Mouse (Mus musculus) heart, postnatal 0 days (tissue): Measurements from ENCODE around the gene Bmp2k. TPM values are rescaled to one million over a fixed set of nuclear protein-coding genes. Genes with fewer than 3 reads are reported as not detected.

ENCODE experiments used
- ATAC-seq: fragments of 200-750 bp; cut with Nextera tagmentation; 2 replicates; pipeline ENCODE4 v1.8.0; 2017; ENCODE audit warnings: low read depth, moderate number of reproducible peaks, moderate library complexity; ENCODE audit not compliant: insufficient read depth
- DNase-seq: peaks from one replicate; pipeline ENCODE4 v3.0.0-alpha.2; 2016; ENCODE audit warnings: low spot score
- H3K27ac ChIP-seq: fragments of 300-500 bp; sonication (generic); 2 replicates; pipeline ENCODE4 v1.5.1; 2014; ENCODE audit warnings: low read depth, mild to moderate bottlenecking
- H3K27me3 ChIP-seq: fragments of 300-500 bp; sonication (generic); 2 replicates; pipeline ENCODE4 v1.6.1; 2014; ENCODE audit warnings: low read length, mixed read lengths; ENCODE audit not compliant: control insufficient read depth, insufficient read depth
- H3K36me3 ChIP-seq: fragments of 300-500 bp; sonication (generic); replicated peaks from 2 replicates; pipeline ENCODE4 v1.6.1; 2014; ENCODE audit warnings: low read length, mixed read lengths; ENCODE audit not compliant: control insufficient read depth, insufficient read depth
- H3K4me1 ChIP-seq: fragments of 300-500 bp; sonication (generic); 2 replicates; pipeline ENCODE4 v1.6.1; 2014; ENCODE audit warnings: antibody characterized with exemption; ENCODE audit not compliant: control insufficient read depth, insufficient read depth
- H3K4me2 ChIP-seq: fragments of 300-500 bp; sonication (generic); 2 replicates; pipeline ENCODE4 v1.6.1; 2014; ENCODE audit warnings: low read depth, mild to moderate bottlenecking, low read length, moderate library complexity
- H3K4me3 ChIP-seq: fragments of 300-500 bp; sonication (generic); 2 replicates; pipeline ENCODE4 v1.5.1; 2014; ENCODE audit warnings: low read depth, low read length
- H3K9ac ChIP-seq: fragments of 300-500 bp; sonication (generic); replicated peaks from 2 replicates; pipeline ENCODE4 v1.6.1; 2014; ENCODE audit warnings: low read depth, low read length, mixed read lengths
- H3K9me3 ChIP-seq: fragments of 300-500 bp; sonication (generic); replicated peaks from 2 replicates; pipeline ENCODE4 v1.6.1; 2016; ENCODE audit warnings: low read length; ENCODE audit not compliant: control insufficient read depth
- CTCF ChIP-seq: IDR thresholded peaks from 2 replicates; pipeline ENCODE4 v1.5.1; 2016; ENCODE audit warnings: antibody characterized with exemption, control low read depth, low read depth
- EP300 ChIP-seq: IDR thresholded peaks from 2 replicates; pipeline ENCODE4 v1.6.1; 2016; ENCODE audit warnings: antibody characterized with exemption, low read depth
- WGBS: fragments of 180-500 bp; shearing (Covaris S2); extraction: QIAGEN DNeasy Blood & Tissue Kit; methylation state at CpG from one replicate; pipeline ENCODE4 v1.1.7; 2014; 5-methylcytosine and 5-hydroxymethylcytosine counted together
- polyA plus RNA-seq: library from polyadenylated mRNA; unstranded; fragments of >200 nt; fragmentation: Nextera tagmentation; extraction: Ambion mirVana; gene quantifications from 2 replicates; pipeline ENCODE4 v1.2.1, GENCODE M21; 2015
- total RNA-seq: library from RNA; depleted of rRNA; stranded (reverse); fragments of >200 nt; gene quantifications from 2 replicates; pipeline ENCODE4 v1.2.3, GENCODE M21; 2014; ENCODE audit warnings: low replicate concordance; rRNA removed

Bmp2k gene
- total and polyA plus RNA-seq, 2 experiments from 2014 or later: 6.8 to 7.0 TPM

DNA sequence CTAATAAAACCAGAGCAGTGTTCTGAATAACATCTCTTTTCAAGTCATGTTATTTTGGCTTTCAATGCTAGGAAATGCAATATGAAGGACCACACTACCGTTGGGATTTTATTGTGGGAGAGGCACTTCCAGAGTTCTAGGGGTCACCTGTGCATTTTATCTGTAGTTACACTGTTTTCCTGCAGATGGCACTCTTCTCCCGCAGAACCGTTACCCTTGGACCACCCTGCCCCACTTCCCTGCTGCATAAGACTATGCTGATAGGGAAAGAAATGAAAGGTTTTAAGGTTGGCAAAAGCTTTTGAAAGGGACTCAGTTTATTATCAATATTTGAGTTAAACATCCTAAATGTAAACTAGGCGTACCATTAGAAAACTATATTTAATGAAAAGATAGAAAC lies 128.5 kb downstream of the Bmp2k start:
- ATAC-seq: peak; percentile 49; the same call in 1 of the 2 replicates
- Histone ChIP-seq H3K4me3 (no peak overlapping the region), H3K27ac (no peak overlapping the region), H3K9me3 (no peaks in the 10 kb centered on the region), H3K27me3 (no peaks in the 10 kb centered on the region), H3K9ac (no peak overlapping the region), H3K36me3 (no peaks in the 10 kb centered on the region), H3K4me1 (no peaks in the 10 kb centered on the region), H3K4me2 (no peak overlapping the region)
- 21% methylated on average over 4 of the region's 4 CpGs for WGBS
- DNase-seq: peak; percentile 72
- TF ChIP-seq CTCF (peak; percentile 79), EP300 (no peak)

DNA sequence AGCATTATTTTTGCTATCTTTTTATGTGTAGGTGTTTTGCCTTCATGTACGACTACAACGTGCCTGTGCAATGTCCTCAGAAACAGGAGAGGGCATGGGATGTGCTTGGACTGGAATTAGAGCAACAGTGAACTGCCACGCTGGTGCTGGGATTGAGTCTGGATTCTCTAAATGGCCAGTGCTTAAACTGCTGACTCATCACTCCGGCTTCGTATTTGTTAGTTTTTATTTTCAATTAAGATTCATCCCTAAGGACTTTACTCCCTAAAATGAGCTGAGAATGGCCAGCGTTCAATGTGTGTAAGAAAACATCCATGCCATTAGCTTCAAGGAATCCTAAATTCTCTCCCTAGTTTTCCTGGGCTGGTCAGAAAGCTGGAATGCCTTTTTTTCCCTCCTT lies 129.8 kb downstream of the Bmp2k start:
- 73% methylated on average over 6 of the region's 6 CpGs for WGBS
- TF ChIP-seq EP300 (no peak), CTCF (no peak)
- no peak for DNase-seq

DNA sequence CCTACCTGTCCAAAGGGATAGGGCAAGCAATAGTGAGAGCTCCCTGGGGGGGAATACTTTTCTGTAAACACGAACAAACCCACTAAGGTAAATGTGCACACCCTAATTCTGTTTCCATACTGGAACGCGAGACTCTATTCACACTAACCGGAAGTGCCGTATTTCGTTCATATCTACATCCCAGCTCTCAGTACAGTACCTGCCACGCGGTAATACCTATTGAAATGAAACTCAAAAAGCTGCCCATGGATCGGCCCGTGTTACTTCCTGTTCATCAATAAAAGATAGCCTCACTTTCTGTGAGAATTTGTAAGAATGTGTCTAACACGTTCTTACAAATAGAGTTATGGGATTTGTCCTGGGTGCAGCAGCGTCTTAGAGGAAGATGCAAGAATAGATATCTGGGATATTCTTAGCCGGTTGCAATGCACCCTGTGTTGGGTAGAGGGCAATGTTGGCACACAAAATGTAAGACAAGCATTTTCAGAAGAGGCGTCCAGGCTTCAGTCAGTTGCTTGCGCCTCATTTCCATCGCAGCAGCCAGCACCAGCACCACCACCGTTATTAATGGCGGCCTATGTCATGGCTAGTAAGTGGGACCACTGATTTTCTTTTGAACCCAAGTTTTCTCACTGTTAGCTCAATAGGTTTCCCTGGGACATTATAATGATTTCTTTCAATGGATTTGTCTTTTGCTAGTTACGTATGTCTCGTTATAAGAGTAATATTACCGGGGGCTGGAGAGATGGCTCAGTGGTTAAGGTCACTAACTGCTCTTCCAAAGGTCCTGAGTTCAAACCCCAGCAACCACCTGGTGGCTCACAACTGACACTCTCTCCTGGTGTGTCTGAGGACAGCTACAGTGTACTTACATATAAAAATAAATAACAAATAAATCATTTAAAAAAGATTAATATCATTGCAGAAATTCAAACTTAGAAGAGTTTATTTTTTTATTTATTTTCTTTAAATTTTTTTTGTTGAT lies 131.0 kb downstream of the Bmp2k start:
- no peak for TF ChIP-seq EP300
- peak; percentile 84 for TF ChIP-seq CTCF
- no peaks in the 10 kb centered on the region for H3K4me1 ChIP-seq
- H3K27me3 ChIP-seq: no peaks in the 10 kb centered on the region
- peak; percentile 41; the same call in 1 of the 2 replicates for ATAC-seq
- H3K4me3 ChIP-seq: no peak overlapping the region
- no peak overlapping the region for H3K4me2 ChIP-seq
- H3K36me3 ChIP-seq: no peaks in the 10 kb centered on the region
- DNase-seq: peak; percentile 75
- H3K9me3 ChIP-seq: no peaks in the 10 kb centered on the region
- WGBS: 44% methylated on average over 21 of the region's 21 CpGs
- H3K9ac ChIP-seq: no peak overlapping the region
- no peak overlapping the region for H3K27ac ChIP-seq

More for the DNA sequence above, 129.8 kb downstream of the Bmp2k start:
- Histone ChIP-seq H3K36me3 (no peaks in the 10 kb centered on the region), H3K27me3 (no peaks in the 10 kb centered on the region), H3K27ac (no peak overlapping the region), H3K9ac (no peak overlapping the region), H3K4me1 (no peaks in the 10 kb centered on the region), H3K9me3 (no peaks in the 10 kb centered on the region), H3K4me2 (no peak overlapping the region), H3K4me3 (no peak overlapping the region)
- ATAC-seq: no peak

DNA sequence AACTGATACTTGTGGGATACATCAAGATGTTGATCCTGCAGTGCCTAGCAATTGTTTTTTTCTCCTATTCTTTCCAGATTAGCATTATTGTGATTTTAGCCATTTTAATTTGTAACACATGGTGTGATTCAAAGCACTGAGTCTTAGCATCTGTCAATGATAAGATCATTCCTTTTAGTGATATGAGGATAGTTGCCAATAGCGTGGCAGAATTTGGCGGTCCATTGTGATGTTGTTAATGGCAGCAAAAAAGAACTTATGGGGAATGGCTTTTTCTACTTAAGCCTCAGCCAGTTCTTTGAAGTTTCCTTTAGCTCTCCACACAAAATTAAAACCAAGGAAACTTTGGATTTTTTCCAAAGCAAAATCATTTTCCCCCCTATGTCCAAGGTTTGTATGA lies 132.1 kb downstream of the Bmp2k start:
- no peak for DNase-seq
- Histone ChIP-seq H3K9ac (no peak overlapping the region), H3K9me3 (no peaks in the 10 kb centered on the region), H3K4me3 (no peak overlapping the region), H3K4me1 (no peaks in the 10 kb centered on the region), H3K36me3 (no peaks in the 10 kb centered on the region), H3K4me2 (no peak overlapping the region), H3K27ac (no peak overlapping the region), H3K27me3 (no peaks in the 10 kb centered on the region)
- no peak for ATAC-seq
- 84% methylated on average over 2 of the region's 2 CpGs for WGBS
- TF ChIP-seq CTCF (no peak), EP300 (no peak)

DNA sequence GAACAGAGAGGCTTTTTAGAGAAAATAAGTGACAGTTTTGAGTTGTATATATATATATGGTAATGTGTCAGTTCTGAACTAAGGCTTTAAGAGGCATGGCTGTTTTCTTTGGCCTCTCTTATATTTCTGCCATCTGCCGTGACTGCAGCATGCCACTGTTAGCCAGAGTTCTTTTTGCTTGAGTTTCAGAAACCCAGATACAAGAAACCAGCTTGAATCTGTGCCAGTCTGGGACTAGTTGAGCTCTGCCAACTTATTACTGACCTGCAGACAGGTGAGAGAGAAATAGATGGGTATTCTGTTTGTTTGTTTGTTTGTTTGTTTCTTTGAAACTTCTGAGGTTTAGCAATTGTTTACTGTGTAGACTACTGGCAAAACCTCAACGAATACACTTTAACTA lies 137.8 kb downstream of the Bmp2k start:
- Histone ChIP-seq H3K9me3 (no peaks in the 10 kb centered on the region), H3K36me3 (no peaks in the 10 kb centered on the region), H3K9ac (no peak overlapping the region), H3K4me2 (no peak overlapping the region), H3K4me3 (no peak overlapping the region), H3K4me1 (no peaks in the 10 kb centered on the region), H3K27ac (no peak overlapping the region), H3K27me3 (no peaks in the 10 kb centered on the region)
- ATAC-seq: no peak
- no peak for DNase-seq
- 79% methylated on average over 2 of the region's 2 CpGs for WGBS
- TF ChIP-seq CTCF (no peak), EP300 (no peak)

Other genes starting within 250 kb of the Bmp2k start
- gene Anxa3, start 204.3 kb upstream of the Bmp2k start, total RNA-seq: 42.0 and 51.2 TPM in 2 replicates
- gene Anxa3, start 204.3 kb upstream of the Bmp2k start, polyA plus RNA-seq: 49.4 and 50.3 TPM in 2 replicates
- 2.2 and 2.5 TPM in 2 replicates for gene Paqr3, start 113.9 kb downstream of the Bmp2k start, total RNA-seq
- gene Paqr3, start 113.9 kb downstream of the Bmp2k start, polyA plus RNA-seq: 0.52 and 0.59 TPM in 2 replicates